Mouse (Mus musculus) neutrophil, adult 5-6 weeks (primary cell): ENCODE data around the gene Col25a1. TPM values are rescaled to one million over a fixed set of nuclear protein-coding genes. Genes with fewer than 3 reads are reported as not detected.

Source experiments
- ATAC-seq: fragments of 151-379, 151-347 bp; 2 replicates; pipeline ENCODE4 v1.8.0; 2017; ENCODE audit warnings: mild to moderate bottlenecking, moderate TSS enrichment; ENCODE audit not compliant: insufficient number of reproducible peaks, poor library complexity, low FRiP score, severe bottlenecking; ENCODE audit errors: extremely low read depth
- total RNA-seq: library from RNA; stranded (forward); fragments of 200-1000 nt; gene quantifications from 2 replicates; pipeline ENCODE4 v1.2.3, GENCODE M21; 2017

The Col25a1 gene
- total RNA-seq, 1 experiment from 2014 or later, result not detected

DNA sequence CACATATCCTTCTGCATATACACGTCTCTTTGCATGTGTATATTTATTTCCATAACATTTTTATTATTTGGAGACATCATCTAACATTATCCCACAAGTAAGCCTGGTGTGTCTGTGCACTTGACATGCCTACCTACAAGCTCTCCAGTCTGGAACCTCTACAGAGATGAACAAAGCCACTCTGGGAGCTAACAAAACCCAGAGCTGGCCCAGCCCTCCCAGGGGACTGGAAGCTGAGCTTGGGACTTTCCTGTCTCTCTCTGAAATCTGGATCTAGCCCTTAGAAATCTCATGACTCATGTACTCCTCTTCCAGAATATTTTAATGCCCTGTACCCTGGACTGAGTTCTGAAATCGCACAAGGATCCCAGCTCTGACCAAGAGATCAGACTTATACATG lies 365.7 kb downstream of the Col25a1 start:
- ATAC-seq, result no peak

DNA sequence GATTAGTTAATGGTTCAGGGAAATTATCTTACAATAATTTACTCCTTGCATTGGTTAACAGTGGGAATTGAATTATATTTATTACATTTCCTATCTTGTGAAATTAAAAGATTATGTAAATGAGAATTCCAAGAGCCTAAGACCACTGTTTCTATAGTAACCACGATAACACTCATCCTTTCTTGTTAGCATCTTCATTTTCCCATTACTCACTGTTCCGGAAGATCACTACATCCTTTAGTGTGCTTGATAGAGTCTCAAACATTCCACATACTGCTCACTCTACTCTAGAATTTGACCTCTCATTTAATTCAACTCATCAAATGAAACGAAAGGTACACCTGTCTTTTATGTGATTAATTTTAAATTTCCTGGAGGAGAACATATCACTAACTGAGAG lies 370.4 kb downstream of the Col25a1 start:
- ATAC-seq, result no peak

GRCm38 (mm10) chr3:130508330-130508729 lies 377.0 kb downstream of the Col25a1 start:
- no peak for ATAC-seq

DNA sequence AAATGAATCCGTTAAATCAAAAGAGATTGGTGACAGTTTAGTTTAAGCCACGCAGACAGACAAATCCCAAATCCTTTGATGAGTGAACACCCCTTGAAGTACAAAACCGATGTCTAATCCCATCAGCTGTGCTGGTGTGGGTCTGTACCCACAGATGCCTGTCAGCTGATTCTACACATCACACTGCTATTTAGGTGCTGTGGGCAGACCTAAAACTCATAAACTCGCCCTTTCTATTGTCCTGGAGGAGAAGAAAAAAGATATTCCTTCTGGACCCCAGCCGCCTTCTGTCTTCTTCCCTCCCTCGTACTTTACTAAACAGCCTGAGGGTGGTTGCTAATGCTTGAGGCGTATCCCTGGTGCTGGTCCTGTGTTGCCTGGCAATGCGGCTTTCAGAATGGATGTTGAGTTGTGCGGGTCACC lies 387.2 kb downstream of the Col25a1 start:
- ATAC-seq, result no peak

- ATAC-seq, result no peak
Observed at GRCm38 (mm10) chr3:130521834-130522476, 390.7 kb downstream of the Col25a1 start.

DNA sequence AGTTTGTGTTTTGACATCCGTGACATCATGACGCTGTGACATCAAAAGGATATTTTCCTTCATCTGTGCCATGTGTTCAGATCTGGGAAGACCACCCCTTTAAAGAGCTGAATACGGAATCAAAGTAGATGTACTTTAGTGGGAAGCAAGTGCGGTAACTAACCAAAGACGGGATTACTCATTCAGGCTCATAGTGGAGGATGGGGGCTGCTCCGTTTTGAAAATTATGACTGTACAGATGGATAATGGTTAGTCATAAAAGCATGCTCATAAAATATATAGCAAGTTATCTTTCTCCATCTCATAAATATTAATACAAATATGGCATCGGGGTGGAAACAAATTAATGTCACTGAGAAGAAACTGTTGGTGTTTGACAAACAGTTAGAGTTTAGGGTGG lies 391.7 kb downstream of the Col25a1 start:
- ATAC-seq, result no peak

DNA sequence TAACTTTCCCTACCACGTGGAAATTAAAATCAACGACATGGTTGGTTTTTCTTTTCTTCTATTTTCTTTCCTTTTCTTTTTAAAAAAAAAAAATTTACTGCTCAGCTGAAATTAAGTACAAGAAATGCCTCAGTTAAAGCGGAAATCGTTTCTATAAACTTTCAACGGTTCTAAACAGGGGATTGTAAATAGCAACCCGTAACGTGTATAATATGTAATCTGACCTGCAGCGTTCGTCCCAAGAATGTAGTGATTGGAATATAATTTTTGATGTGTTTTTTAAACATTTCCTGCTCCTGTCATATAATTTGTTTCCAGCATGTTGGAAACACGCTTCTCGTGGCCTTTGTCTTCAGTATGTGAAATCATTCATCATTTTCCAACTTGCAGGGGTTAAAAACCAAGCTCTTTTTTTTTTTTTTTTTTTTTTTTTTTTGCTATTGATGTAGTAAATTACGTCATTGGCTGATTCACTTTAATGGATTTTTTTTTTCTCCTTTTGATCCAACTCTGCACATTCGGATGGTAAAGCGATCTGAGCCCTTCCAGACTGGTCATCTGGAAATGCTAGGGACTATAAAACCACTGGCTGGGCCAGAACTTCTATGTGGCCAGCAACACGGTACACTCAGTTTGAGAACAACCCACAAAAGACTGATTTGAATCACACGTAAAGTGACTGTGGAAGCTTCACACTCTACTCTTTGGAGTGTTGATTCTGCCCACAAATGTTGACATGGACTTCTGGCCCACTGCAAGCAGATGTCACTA lies 393.3 kb downstream of the Col25a1 start:
- ATAC-seq, result no peak

DNA sequence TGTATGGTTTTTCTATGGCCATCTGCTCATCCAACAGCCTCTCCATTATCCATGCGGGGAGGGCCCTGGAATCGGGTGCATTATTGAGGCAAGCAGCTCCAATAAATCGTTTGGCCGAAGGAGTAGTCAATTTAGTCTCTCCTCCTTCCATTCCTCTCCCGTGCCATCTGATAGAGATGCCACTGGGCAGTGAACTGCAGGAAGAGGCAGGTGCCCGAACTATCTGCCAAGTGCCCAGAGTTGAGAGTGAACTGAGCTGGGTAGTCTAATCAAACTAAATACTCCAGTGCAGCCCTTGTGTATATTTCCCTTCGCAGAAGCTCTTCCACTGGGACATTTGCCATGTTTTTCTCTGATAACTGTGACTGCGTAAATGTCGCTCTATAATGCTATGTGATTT lies 403.7 kb downstream of the Col25a1 start:
- no peak for ATAC-seq

DNA sequence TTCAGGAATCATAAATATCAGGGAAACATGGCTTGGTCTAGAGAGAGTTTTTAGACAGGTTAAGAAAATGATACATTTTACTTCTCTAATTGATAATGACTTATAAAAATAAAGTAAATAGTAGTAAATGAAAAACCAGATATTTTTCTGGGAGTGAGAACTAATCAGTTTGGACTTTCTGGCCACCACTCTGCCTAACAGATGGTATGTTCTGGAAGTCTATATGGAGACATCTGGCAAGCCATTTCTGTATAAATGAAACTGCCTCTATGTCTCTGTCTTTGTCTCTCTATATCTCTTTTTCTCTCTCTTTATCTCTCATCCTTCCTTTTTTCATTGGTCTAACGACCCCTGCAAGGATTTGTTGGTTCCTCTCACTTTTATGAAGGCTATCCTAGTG lies 410.2 kb downstream of the Col25a1 start:
- ATAC-seq, result no peak

DNA sequence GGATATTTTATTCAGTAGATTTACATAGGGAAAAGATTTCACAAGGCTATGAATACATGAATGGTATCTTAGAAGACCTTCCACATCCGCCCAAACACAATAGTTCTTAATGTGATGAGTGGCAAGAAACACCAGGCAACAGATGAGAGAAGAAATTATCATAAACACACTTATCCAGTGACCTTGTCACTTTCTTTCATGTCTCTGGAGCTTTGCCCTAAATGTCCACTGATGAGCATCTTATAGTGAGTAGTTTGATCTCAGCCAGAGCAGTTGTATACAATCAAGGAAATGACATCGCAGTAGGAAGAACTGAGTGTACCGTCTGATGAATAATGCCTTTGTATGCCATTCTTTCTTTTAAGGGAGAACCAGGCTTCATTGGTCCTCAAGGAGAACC lies 414.7 kb downstream of the Col25a1 start:
- no peak for ATAC-seq

GRCm38 (mm10) chr3:130549066-130549465 lies 417.8 kb downstream of the Col25a1 start:
- no peak for ATAC-seq

- ATAC-seq, result no peak
Observed at GRCm38 (mm10) chr3:130556263-130556662, 425.0 kb downstream of the Col25a1 start.

- ATAC-seq, result no peak
Observed at GRCm38 (mm10) chr3:130565586-130565985, 434.3 kb downstream of the Col25a1 start.

DNA sequence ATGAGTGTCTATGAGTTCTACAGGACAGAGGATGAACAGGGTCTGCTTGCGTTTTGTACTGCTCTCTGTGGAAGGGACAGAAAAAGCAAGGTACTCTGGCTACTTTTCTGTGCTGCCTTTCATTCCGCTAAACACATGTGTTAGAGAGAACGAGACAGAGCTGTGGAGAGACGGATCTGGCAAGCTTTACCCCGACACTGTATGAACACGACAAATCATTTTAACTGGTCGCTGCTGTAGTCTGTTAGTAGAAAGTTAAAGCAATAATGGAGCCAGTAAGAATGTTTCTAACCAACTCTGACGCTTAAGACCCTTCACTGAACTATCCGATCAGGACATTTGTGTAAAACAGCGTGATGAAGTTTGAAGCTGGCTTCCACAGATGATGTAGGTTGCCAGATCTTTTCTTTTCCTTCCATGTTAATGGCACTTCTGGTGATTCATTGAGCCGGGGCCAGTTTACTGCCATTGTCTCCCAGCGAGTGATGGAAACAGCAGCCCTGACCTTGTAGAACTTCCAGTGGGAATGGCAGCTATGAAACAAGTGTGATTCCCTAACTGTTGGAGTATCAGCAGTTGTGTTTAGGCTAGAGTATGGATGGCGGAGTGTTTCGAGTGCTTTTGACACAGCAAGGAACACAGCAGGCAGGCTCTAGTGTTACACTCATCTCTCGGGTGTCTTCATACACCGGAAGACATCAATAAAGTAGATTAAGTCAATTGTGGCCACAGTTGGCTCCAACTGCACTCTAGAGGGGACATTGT lies 437.2 kb downstream of the Col25a1 start:
- ATAC-seq, result no peak

DNA sequence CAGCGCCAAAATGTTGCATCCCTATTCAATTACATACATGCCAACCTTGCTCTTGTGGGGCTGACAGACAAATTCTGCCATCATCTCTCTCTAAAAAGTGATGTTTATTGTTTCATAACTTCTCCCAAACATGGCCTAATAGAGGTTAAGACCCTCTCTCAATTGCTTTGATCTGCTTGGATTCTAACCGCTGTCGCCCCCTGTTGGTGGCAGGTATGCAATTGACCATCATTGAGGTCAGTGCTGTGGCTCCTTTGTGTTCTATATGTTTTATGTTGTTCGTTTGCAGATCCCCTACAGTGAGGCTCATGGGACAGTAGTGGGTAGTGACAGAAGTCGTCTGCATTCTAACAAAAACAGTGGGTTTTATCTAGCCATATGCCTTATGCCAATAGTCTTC lies 441.9 kb downstream of the Col25a1 start:
- ATAC-seq, result no peak

- ATAC-seq, result no peak
Observed at GRCm38 (mm10) chr3:130574652-130575051, 443.4 kb downstream of the Col25a1 start.

DNA sequence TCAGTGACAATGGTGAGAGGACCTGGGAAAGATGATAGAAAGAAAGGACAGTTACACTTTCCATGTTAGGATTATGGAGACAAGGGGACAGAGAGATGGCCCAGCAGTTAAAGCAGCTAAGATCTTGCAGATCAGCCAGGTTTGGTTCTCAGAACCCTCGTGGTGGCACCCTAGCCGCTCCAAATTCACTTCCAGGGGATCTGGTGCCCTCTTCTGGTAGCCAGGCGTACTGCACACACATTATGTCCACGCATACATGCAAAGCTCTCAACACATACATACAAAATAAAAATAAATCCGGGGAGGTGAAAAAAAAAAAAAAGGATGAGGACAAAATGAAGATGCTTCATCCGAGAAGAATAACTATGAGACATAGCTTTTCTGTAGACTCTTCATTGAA lies 445.4 kb downstream of the Col25a1 start:
- no peak for ATAC-seq

- ATAC-seq, result no peak
Observed at GRCm38 (mm10) chr3:130579501-130579900, 448.2 kb downstream of the Col25a1 start.

DNA sequence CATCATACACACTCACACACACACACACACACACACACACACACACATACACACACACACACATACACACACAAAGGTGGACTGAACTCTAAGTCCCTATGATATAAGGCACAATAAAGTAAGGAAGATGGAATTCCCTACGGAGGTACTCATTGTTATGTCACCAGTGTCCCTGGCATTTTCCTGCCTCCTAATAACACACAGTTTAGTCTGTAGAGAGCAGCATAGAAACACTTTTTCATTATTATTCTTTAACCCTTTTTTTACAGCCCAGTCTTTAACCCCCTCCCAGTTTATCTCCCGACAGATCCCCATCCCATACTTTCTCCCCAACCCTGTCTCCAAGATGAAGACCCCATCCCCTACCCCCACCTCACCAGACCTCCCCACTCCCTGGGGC lies 450.3 kb downstream of the Col25a1 start:
- ATAC-seq, result no peak
